Mouse (Mus musculus): Measurements from ENCODE around the gene Mybbp1a. TPM values are rescaled to one million over a fixed set of nuclear protein-coding genes. Genes with fewer than 3 reads are reported as not detected.
"Not testable (repeated sequence)": the region's sequence is repeated elsewhere in the genome, so short reads cannot be mapped to it uniquely, and the experiment has no call there.

Mybbp1a gene
- polyA plus RNA-seq, 1 experiment from 2014 or later = 54.1 TPM

- Histone ChIP-seq H3K4me3 (replicated peaks; ENCODE audit: low read length) (no peak overlapping the region), H3K36me3 (replicated peaks; ENCODE audit: control insufficient read depth, insufficient read depth) (no peaks in the 10 kb centered on the region), H3K4me2 (replicated peaks) (no peak overlapping the region), H3K9ac (no peak overlapping the region), H3K27me3 (ENCODE audit: control insufficient read depth, insufficient read depth, low read length) (no peaks in the 10 kb centered on the region), H3K9me3 (ENCODE audit: control insufficient read depth, low read length) (no peaks in the 10 kb centered on the region), H3K4me1 (replicated peaks; ENCODE audit: control insufficient read depth, insufficient read depth, low read length) (no peaks in the 10 kb centered on the region), H3K27ac (no peak overlapping the region)
- ATAC-seq (ENCODE audit: low FRiP score) (no peak), DNase-seq (ENCODE audit: low spot score) (no peak)
- WGBS = 57% methylated on average over 2 of the region's 2 CpGs
Measured at GRCm38 (mm10) chr11:72435694-72436045, 5.5 kb upstream of the Mybbp1a start.

GRCm38 (mm10) chr11:72436271-72436670, 4.9 kb upstream of the Mybbp1a start:
- Histone ChIP-seq H3K27ac (no peak overlapping the region), H3K27me3 (ENCODE audit: control insufficient read depth, insufficient read depth, low read length) (no peaks in the 10 kb centered on the region), H3K36me3 (replicated peaks; ENCODE audit: control insufficient read depth, insufficient read depth) (no peaks in the 10 kb centered on the region), H3K4me3 (replicated peaks; ENCODE audit: low read length) (no peak overlapping the region), H3K4me1 (replicated peaks; ENCODE audit: control insufficient read depth, insufficient read depth, low read length) (no peaks in the 10 kb centered on the region), H3K9me3 (ENCODE audit: control insufficient read depth, low read length) (no peaks in the 10 kb centered on the region), H3K4me2 (replicated peaks) (no peak overlapping the region), H3K9ac (no peak overlapping the region)
- WGBS = 66% methylated on average over 5 of the region's 5 CpGs
- no peak for DNase-seq (ENCODE audit: low spot score)
- no peak for ATAC-seq (ENCODE audit: low FRiP score)

GRCm38 (mm10) chr11:72436756-72437650, 4.2 kb upstream of the Mybbp1a start:
- 78% methylated on average over 16 of the region's 16 CpGs for WGBS

GRCm38 (mm10) chr11:72438411-72438810, 2.7 kb upstream of the Mybbp1a start:
- ATAC-seq (ENCODE audit: low FRiP score) (no peak), DNase-seq (ENCODE audit: low spot score) (no peak)
- WGBS = 77% methylated on average over 4 of the region's 4 CpGs
- Histone ChIP-seq H3K36me3 (replicated peaks; ENCODE audit: control insufficient read depth, insufficient read depth) (peaks cover 11% of the 10 kb centered on the region), H3K4me2 (replicated peaks) (no peak overlapping the region), H3K9me3 (ENCODE audit: control insufficient read depth, low read length) (no peaks in the 10 kb centered on the region), H3K4me3 (replicated peaks; ENCODE audit: low read length) (no peak overlapping the region), H3K27me3 (ENCODE audit: control insufficient read depth, insufficient read depth, low read length) (no peaks in the 10 kb centered on the region), H3K9ac (no peak overlapping the region), H3K4me1 (replicated peaks; ENCODE audit: control insufficient read depth, insufficient read depth, low read length) (peaks cover 9% of the 10 kb centered on the region), H3K27ac (no peak overlapping the region)

More at GRCm38 (mm10) chr11:72436756-72437650, 4.2 kb upstream of the Mybbp1a start:
- no peak overlapping the region for H3K4me2 ChIP-seq (replicated peaks)
- H3K27ac ChIP-seq = no peak overlapping the region
- no peak for DNase-seq (ENCODE audit: low spot score)
- no peaks in the 10 kb centered on the region for H3K27me3 ChIP-seq (ENCODE audit: control insufficient read depth, insufficient read depth, low read length)
- peaks cover 2% of the 10 kb centered on the region for H3K4me1 ChIP-seq (replicated peaks; ENCODE audit: control insufficient read depth, insufficient read depth, low read length)
- ATAC-seq (ENCODE audit: low FRiP score) = no peak
- H3K36me3 ChIP-seq (replicated peaks; ENCODE audit: control insufficient read depth, insufficient read depth) = no peaks in the 10 kb centered on the region
- no peak overlapping the region for H3K4me3 ChIP-seq (replicated peaks; ENCODE audit: low read length)
- no peaks in the 10 kb centered on the region for H3K9me3 ChIP-seq (ENCODE audit: control insufficient read depth, low read length)
- no peak overlapping the region for H3K9ac ChIP-seq

- peak overlapping the region; percentile 85 for H3K9ac ChIP-seq
- not testable (repeated sequence) for H3K4me1 ChIP-seq (replicated peaks; ENCODE audit: control insufficient read depth, insufficient read depth, low read length); H3K27me3 ChIP-seq (ENCODE audit: control insufficient read depth, insufficient read depth, low read length); DNase-seq (ENCODE audit: low spot score); ATAC-seq (ENCODE audit: low FRiP score); H3K9me3 ChIP-seq (ENCODE audit: control insufficient read depth, low read length)
- H3K4me3 ChIP-seq (replicated peaks; ENCODE audit: low read length) = peak overlapping the region; percentile 77
- H3K27ac ChIP-seq = peak overlapping the region; percentile 95
- peak overlapping the region; percentile 96 for H3K4me2 ChIP-seq (replicated peaks)
- H3K36me3 ChIP-seq (replicated peaks; ENCODE audit: control insufficient read depth, insufficient read depth) = peaks cover 33% of the 10 kb centered on the region
- 40% methylated on average over 6 of the region's 6 CpGs for WGBS
Measured at GRCm38 (mm10) chr11:72440597-72440964, 574 bp upstream of the Mybbp1a start.

- H3K27me3 ChIP-seq (ENCODE audit: control insufficient read depth, insufficient read depth, low read length) = no peaks in the 10 kb centered on the region
- no peaks in the 10 kb centered on the region for H3K9me3 ChIP-seq (ENCODE audit: control insufficient read depth, low read length)
- ATAC-seq (ENCODE audit: low FRiP score) = no peak
- peaks cover 9% of the 10 kb centered on the region for H3K4me1 ChIP-seq (replicated peaks; ENCODE audit: control insufficient read depth, insufficient read depth, low read length)
- no peak overlapping the region for H3K9ac ChIP-seq
- H3K36me3 ChIP-seq (replicated peaks; ENCODE audit: control insufficient read depth, insufficient read depth) = peaks cover 92% of the 10 kb centered on the region
- no peak overlapping the region for H3K4me2 ChIP-seq (replicated peaks)
- peak; percentile 43 for DNase-seq (ENCODE audit: low spot score)
- no peak overlapping the region for H3K27ac ChIP-seq
- 88% methylated on average over 6 of the region's 6 CpGs for WGBS
- no peak overlapping the region for H3K4me3 ChIP-seq (replicated peaks; ENCODE audit: low read length)
Measured at GRCm38 (mm10) chr11:72446311-72447105, 5.4 kb downstream of the Mybbp1a start.

- H3K27ac ChIP-seq = no peak overlapping the region
- no peaks in the 10 kb centered on the region for H3K9me3 ChIP-seq (ENCODE audit: control insufficient read depth, low read length)
- no peak overlapping the region for H3K9ac ChIP-seq
- 89% methylated on average over 8 of the region's 8 CpGs for WGBS
- no peaks in the 10 kb centered on the region for H3K27me3 ChIP-seq (ENCODE audit: control insufficient read depth, insufficient read depth, low read length)
- ATAC-seq (ENCODE audit: low FRiP score) (no peak), DNase-seq (ENCODE audit: low spot score) (no peak)
- peaks cover 2% of the 10 kb centered on the region; the same call in 1 of the 2 replicates for H3K4me1 ChIP-seq (replicated peaks; ENCODE audit: control insufficient read depth, insufficient read depth, low read length)
- H3K4me2 ChIP-seq (replicated peaks) = no peak overlapping the region
- no peak overlapping the region for H3K4me3 ChIP-seq (replicated peaks; ENCODE audit: low read length)
- H3K36me3 ChIP-seq (replicated peaks; ENCODE audit: control insufficient read depth, insufficient read depth) = peaks cover 100% of the 10 kb centered on the region
Measured at GRCm38 (mm10) chr11:72447475-72447874, 6.3 kb downstream of the Mybbp1a start.

GRCm38 (mm10) chr11:72452140-72452665, 11.0 kb downstream of the Mybbp1a start:
- no peak overlapping the region for H3K4me3 ChIP-seq (replicated peaks; ENCODE audit: low read length)
- peaks cover 93% of the 10 kb centered on the region for H3K36me3 ChIP-seq (replicated peaks; ENCODE audit: control insufficient read depth, insufficient read depth)
- ATAC-seq (ENCODE audit: low FRiP score) (no peak), DNase-seq (ENCODE audit: low spot score) (no peak)
- no peaks in the 10 kb centered on the region for H3K9me3 ChIP-seq (ENCODE audit: control insufficient read depth, low read length)
- 87% methylated on average over 3 of the region's 3 CpGs for WGBS
- no peak overlapping the region for H3K4me2 ChIP-seq (replicated peaks)
- no peak overlapping the region for H3K27ac ChIP-seq
- no peak overlapping the region for H3K9ac ChIP-seq
- H3K27me3 ChIP-seq (ENCODE audit: control insufficient read depth, insufficient read depth, low read length) = no peaks in the 10 kb centered on the region
- H3K4me1 ChIP-seq (replicated peaks; ENCODE audit: control insufficient read depth, insufficient read depth, low read length) = no peaks in the 10 kb centered on the region

All from hindbrain, embryonic 14.5 days (tissue).